In genomic region chr5:44100544-44101230, GRCm38 (mm10) we compare ENCODE assay signal across 7 mouse cellular contexts. TPM values are rescaled to one million over a fixed set of nuclear protein-coding genes. Genes with fewer than 3 reads are reported as not detected.
A peak's percentile ranks its signal among the peaks of the same experiment; 100 is the strongest.
DNase-seq lines count a peak whose midpoint lies in the region; TF ChIP-seq lines count a peak whose summit lies in the region.

No protein-coding gene starts in this region.

- in situ Hi-C loops in ES-E14 (cut with MboI; ENCODE audit: low sequenced_read_pairs in 2 of 2, unreplicated experiment in 2 of 2) = loop anchor here in 1 of 2 experiments (10.0 kb wide), 1 partner anchor 206 kb away; no protein-coding TSS in a partner anchor

- peaks cover 2% of the 10 kb centered on the region in 2 experiments; a peak in 1 of 4 replicates for H3K4me1 ChIP-seq in ES-E14 (ENCODE audit: control insufficient read depth in 2 of 2, insufficient read depth in 2 of 2, low read length in 2 of 2, poor library complexity in 1 of 2)

- DNase-seq in ES-E14 (ENCODE audit: low read depth, low spot score) = peak; percentile 55
- DNase-seq in ZHBTc4 (ENCODE audit: low read depth, low spot score) = peak; percentile 79
- DNase-seq in embryo, embryonic 11 days = peak; percentile 87
- DNase-seq in heart, postnatal 10 days = peak; percentile 42 to 44
- peak; percentile 67 to 85 for DNase-seq in kidney, postnatal 25 days
- DNase-seq in lung, postnatal 14 days = peak; percentile 33
- peak; percentile 19 for DNase-seq in right cerebral cortex, postnatal 14 days

- no peaks in the 10 kb centered on the region for H3K36me3 ChIP-seq in ES-E14 (ENCODE audit: control insufficient read depth, insufficient read depth, low read length, poor library complexity, severe bottlenecking)

- H3K9me3 ChIP-seq in ES-E14 (ENCODE audit: control insufficient read depth, insufficient read depth, low read depth, low read length) = no peaks in the 10 kb centered on the region

- intact Hi-C loops in heart, postnatal 10 days (cut with DNase I) = loop anchor here (5.0 kb wide), 1 partner anchor 258 kb away; no protein-coding TSS in a partner anchor

- H3K27ac ChIP-seq in ES-E14 (ENCODE audit: insufficient read depth, low read depth, low read length, poor library complexity, severe bottlenecking) = no peak overlapping the region

- peak overlapping the region; percentile 66 for H3K9ac ChIP-seq in ES-E14 (ENCODE audit: insufficient read depth, low read depth, low read length, poor library complexity, severe bottlenecking)

- peak overlapping the region; percentile 71 to 75 for H3K4me3 ChIP-seq in ES-E14 (ENCODE audit: insufficient read depth in 1 of 2, low read depth in 1 of 2, low read length in 2 of 2, poor library complexity in 1 of 2, severe bottlenecking in 1 of 2)

TF ChIP-seq in ES-E14, 5 proteins besides CTCF, POLR2A, EP300 and RAD21:
- TF ChIP-seq MAFK (IDR thresholded peaks at IDR 0.05; ENCODE audit: insufficient read depth, low read depth, low read length) (no peak), ZC3H11A (IDR thresholded peaks at IDR 0.05; ENCODE audit: borderline replicate concordance, low read depth, low read length) (no peak), CHD2 (IDR thresholded peaks at IDR 0.05; ENCODE audit: low read depth, low read length) (no peak), ZNF384 (IDR thresholded peaks at IDR 0.05; ENCODE audit: low read depth, low read length) (no peak), HCFC1 (IDR thresholded peaks at IDR 0.05; ENCODE audit: borderline replicate concordance, insufficient read depth, low read length) (no peak)

RNA-seq across cellular contexts. Expression of gene Prom1, which starts 1.1 kb away (rescaled TPM):
- total RNA-seq in ES-E14 (2012; rRNA removed) = 12.7 and 13.7 TPM in 2 replicates
- 1 to 10 TPM; 5.5 to 6.7 TPM for total RNA-seq in heart, postnatal 10 days (2021)

Comparison
In these comparisons a context has a peak if more than half of its experiments do, and no peak if none do; other contexts are left out.
1. DNase-seq: peak in every context shown above with its lines; median percentile 87 in embryo, embryonic 11 days; 79 in ZHBTc4; 76 in kidney, postnatal 25 days; 55 in ES-E14; 43 in heart, postnatal 10 days; 33 in lung, postnatal 14 days; 19 in right cerebral cortex, postnatal 14 days.